Mouse (Mus musculus) spleen, postnatal 4 days (tissue): Measurements from ENCODE around the gene Fto.

ENCODE experiments used
- DNase-seq, 2 experiments: peaks; one replicate each; pipeline ENCODE4 v3.0.0; 2022; ENCODE audit warnings: low spot score in 2 of 2

The Fto gene

GRCm38 (mm10) chr8:91561241-91561640 is 247.9 kb downstream of the Fto start:
- DNase-seq, result no peak

DNA sequence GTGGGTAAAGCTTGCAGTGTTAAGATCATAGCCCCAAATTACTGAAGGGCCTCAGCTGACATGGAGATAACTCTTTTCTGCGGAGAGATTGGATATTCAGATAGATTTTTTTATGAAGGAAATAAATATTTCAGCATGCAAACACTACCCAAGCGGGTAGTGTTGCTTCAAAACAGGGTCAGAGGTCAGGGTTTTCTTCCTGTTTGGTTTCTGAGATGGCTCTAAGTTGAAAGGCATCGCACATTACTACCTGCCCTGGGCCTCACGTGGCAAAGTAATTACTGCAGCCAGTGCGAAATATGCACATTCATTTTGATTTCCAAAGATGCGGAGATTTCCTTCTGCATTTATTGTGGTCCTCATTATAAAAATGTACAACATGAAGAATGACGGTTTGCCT is 249.3 kb downstream of the Fto start:
- no peak for DNase-seq

DNA sequence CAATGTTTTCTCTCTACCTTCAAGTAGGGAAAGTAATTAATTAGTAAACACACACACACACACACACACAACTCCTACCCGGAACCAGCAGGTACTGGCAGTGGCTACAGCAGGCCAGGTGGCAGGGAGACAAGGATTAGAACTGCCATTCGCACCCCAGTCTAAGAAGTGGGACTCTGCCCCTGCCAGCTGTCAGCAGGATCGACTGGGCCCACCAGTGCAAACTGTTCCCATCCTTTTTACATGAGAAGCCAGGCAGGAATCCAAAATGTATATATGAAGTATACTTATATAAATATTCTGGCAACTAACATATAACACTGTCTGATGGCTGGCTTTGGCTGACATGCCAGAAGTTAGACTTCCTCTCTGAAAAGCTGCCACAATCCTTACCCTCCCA is 250.0 kb downstream of the Fto start:
- no peak for DNase-seq

DNA sequence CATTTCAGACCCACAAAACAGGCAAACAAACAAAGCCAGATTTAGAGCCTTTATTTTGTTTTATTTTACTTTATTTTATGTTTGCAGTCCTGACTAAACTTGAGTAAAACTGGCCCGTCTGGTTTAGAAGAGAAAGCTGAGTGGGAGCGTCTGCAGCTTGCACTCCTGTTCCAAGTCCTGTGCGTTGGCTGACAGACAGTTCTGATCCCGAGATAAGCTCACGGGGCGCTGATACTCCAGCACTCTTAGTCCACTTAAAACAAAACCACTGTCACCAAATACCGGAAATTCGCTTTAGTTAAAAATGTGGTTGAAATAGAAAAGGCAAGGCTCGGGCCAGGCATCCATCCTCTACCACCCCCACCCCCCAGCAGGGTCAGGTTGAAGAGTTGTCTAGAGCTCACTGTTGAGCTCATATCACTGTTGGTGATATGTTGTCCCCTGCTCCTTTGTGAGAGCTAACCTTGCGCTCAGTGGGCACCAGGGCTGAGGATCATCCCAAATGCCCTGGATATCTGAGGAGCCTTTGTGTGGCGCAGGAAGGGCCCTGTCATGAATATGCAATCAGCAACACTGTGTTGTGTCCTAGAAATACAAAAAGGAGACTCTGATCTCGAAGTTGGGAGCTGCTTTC is 252.7 kb downstream of the Fto start:
- DNase-seq, result no peak

DNA sequence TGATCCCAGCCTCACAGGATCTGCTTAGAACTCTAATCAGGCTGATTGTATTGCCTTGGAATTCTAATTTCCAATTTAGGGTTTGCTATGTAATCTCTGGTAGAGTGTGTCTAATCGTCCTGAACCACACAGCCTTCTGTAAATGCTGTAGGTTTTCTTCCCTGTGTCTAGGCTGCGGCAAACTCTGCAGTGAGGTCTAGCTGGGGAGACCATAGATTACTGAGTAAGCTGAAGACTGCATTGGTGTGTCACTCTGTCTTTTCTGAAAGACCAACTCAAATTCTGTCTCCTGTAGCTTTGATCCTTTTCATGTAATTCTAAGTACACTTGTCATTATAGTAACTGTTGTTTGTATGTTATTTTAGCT is 253.2 kb downstream of the Fto start:
- DNase-seq, result no peak

GRCm38 (mm10) chr8:91569874-91570273 is 256.5 kb downstream of the Fto start:
- DNase-seq, result no peak

DNA sequence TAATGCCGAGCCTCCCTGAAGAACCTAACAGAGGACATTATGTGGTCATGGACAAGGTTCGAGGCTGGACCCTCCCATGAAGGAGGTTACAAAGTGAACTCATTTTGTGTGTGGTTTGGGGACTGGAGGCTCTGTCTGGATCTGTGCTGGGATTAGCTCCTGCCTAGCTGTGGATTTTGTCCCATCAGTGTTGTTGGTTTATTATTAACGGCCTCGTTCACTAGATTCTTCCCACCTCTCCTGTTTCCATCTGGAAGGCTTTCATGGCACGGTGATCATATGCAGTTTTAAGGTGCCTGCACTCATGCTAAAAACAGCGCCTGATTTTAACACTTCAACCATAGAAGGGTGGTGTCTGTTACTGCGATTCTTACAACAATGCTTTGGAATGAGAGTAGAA is 257.5 kb downstream of the Fto start:
- DNase-seq, result no peak

GRCm38 (mm10) chr8:91571978-91572377 is 258.7 kb downstream of the Fto start:
- DNase-seq, result no peak

- no peak for DNase-seq
Measured at GRCm38 (mm10) chr8:91572630-91573029, 259.3 kb downstream of the Fto start.

DNA sequence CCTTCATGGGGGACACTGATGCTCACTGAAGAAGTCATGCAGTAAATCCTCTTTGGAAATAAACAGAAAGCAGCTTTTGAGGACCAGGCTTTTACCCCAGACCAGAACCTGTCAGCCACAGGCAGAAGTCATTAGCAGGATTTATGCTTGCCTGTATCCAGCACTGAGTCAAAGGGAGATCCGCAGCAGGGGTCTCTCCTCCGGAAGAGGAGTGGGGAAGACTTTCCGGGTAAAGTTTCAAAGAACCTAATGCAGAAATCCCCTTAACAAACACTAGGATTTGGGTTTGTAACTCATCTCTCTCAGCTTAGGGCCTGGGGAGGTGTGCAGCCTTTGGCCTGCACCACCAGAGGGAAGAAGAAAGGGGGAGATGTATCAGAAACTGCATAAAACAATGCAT is 262.3 kb downstream of the Fto start:
- DNase-seq, result no peak

- DNase-seq, result no peak
Measured at GRCm38 (mm10) chr8:91576086-91576917, 263.0 kb downstream of the Fto start.

DNA sequence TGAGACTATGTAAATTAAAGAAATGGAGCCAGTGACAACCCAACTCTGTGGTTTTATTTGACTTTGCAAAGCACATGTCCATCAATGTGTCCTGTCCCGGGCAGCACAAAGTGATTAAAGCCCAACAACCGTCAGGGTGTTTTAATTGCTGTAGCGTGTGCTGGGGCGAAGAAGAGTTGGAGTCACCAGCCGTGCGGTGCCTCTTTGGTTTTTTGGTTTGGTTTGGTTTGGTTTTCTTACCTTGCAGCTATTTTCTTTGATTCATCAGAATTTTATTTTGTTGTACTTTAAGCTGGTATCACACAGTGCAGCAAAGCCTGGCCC is 263.6 kb downstream of the Fto start:
- no peak for DNase-seq

DNA sequence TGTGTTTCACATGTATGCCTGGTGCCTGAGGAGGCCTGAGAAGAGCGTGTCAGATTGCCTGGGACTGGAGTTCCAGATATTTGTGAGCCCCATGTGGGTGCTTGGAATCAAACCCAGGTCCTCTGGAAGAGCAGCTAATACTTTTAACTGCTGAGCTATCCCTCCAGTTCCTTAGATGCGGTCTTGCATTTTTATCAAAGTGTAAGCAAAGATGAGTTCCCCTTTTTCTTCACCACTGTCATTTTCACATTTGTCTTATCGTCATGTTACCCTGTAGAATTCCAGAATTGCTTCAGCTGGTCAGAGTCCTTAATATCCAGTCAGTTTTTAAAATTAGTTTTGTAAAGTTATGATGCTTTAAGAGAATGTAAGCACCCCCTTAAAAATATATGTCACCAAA is 264.3 kb downstream of the Fto start:
- DNase-seq, result no peak

GRCm38 (mm10) chr8:91584620-91585415 is 271.5 kb downstream of the Fto start:
- no peak for DNase-seq

GRCm38 (mm10) chr8:91592436-91593105 is 279.2 kb downstream of the Fto start:
- no peak for DNase-seq

DNA sequence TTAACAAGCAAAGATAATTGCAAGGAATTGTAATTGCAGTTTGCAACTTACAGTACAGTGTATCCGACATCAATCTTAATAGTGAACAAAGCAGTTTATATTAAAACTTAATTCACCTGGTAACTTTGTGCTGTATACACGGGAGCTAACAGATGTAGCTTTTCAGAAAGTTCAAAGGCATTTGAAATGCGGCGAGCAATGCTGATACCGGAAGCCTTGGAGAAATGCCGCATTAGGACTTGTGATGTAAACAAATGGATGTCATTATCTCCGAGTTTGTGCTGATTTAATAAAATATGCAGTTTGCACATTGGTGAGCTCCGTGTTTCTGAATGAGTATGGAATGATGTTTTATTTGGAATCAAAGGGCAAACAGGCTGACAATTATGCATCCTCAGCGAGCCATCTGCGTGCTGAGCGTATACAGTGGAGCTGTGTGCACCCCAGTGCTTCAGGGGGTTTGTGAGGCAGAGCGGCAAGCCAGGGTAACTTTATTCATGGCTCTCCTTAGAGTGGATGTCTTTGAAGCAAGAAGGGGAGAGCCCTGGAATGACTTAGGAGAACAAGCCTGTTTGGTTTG is 280.0 kb downstream of the Fto start:
- no peak for DNase-seq

- DNase-seq, result no peak
Measured at GRCm38 (mm10) chr8:91599349-91599837, 286.1 kb downstream of the Fto start.

- DNase-seq, result no peak
Measured at GRCm38 (mm10) chr8:91603751-91604150, 290.4 kb downstream of the Fto start.

DNA sequence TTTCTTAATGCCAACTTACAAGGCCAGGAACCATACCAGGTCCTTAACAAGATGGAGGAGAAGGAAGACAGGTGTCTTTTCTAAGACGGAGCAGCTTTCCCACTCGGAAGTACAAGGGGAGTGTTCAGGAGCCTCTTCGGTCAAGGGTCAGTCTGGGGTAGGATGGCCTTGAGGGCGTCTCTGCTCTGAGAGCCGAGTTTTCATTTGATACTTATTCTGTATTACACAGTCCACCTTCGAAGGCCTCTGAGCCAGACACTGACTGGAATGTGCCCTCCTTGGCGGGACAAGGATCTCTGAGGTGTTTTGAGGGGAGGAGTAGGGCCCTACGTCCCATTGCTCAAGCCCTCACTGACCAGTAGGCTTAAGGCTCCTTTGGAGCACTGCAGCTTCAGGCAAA is 292.6 kb downstream of the Fto start:
- no peak for DNase-seq

DNA sequence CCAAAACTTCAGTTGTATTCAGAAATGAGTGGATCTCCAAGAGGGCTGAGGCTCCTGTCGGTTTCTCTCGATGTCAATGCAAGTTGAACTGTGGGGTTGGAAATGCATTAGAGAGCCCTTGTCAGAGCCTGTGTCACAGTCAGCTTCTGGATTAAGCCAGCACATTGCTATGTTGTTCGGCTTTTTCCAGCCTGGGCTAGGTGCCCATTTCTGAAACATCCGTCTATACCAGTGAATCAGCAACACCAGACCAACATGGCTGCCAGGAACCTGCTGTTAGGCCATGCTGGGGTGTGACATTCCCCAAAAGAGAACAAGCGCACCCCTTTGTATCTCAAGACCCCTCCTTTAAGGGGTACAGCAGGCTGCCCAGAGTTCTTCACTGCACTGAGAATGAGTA is 293.8 kb downstream of the Fto start:
- no peak for DNase-seq

GRCm38 (mm10) chr8:91611191-91611590 is 297.9 kb downstream of the Fto start:
- DNase-seq, result no peak
